Mouse (Mus musculus) urinary bladder, postnatal 25 days (tissue): ENCODE data around the gene Rreb1.

Experiments
- DNase-seq: peaks from one replicate; pipeline ENCODE4 v3.0.0; 2022; ENCODE audit warnings: low spot score

The Rreb1 gene

DNA sequence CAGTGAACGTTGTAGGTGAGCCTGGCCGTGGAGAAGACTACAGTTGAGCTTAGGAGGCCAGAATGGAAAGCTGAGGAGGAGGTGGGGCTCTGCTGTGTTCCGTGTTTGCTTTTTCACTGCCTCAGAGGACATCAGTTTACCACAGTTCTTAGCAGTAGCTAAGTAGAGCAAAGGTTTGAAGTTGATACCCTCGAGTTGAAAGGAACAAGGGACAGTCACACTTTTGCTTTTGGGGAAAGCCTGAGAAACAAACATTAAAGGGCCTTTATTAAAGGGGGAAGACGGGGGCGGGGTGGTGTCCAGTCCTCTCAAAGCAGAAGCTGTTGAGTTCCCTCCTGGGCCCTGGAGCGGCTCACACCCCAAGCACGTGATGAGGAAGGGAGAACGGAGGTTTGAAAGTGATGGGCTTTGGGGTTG lies 1.1 kb downstream of the Rreb1 start:
- DNase-seq: no peak

DNA sequence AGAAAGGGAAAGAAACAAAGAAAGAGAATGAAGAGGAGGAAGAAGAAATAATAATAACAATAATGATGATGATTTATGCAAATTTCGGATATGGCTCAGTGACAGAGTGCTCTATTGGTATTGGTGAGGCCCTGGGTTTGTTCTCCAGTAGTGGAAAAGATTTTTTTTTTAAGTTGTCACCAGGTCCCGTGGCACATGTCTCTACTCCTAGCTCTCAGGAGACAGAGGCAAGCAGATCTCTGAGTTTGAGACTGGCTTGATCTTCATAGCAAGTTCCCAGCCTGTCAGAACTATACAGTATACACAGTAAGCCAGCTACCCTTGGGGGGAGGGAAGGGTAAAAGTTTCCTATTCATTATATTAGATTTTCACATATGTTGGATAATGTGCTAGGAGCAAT lies 3.4 kb downstream of the Rreb1 start:
- DNase-seq: no peak

DNA sequence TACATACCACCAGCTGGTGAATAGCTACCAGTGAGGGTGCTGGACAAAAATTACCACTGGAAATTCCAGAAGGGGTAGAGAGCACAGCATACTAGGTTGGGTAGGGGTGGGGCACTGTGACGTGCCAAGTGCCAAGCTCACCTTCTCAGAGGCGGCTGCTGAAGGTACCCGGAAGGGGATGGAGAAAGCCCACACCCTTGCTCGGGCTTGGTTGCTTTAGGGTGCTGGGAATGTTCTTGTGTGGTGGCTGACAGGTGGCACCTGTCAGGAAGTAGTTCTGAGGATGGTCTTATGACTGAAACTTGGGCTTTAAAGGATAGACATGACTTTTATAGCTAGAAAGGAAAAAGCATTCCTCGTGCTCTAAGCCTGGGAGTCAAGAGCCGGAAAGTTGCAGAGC lies 3.9 kb downstream of the Rreb1 start:
- no peak for DNase-seq

- DNase-seq: no peak
Measured at GRCm38 (mm10) chr13:37783676-37784075, 5.5 kb downstream of the Rreb1 start.

GRCm38 (mm10) chr13:37784226-37784625 lies 6.0 kb downstream of the Rreb1 start:
- DNase-seq: no peak

GRCm38 (mm10) chr13:37792739-37793336 lies 14.6 kb downstream of the Rreb1 start:
- DNase-seq: no peak

DNA sequence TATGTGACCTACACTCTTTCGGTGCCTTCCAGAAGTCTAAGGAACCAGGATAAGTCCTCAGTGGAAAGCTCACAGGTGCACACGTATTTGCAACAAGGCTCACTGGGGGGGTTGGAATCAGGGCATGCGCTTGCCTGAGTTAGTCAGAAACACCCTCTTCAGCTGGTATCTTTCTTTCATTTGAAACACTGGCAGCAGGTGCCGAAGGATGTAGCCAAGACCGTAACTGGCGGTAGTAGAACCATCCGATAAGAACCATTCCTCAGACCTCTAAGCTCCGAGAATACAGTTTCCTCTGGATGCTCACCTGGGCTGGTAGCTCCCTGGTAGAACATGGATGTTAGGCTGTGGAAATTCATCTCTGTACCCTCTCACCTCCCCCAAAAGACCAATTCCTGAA lies 20.6 kb downstream of the Rreb1 start:
- no peak for DNase-seq

GRCm38 (mm10) chr13:37799413-37799812 lies 21.2 kb downstream of the Rreb1 start:
- DNase-seq: no peak

DNA sequence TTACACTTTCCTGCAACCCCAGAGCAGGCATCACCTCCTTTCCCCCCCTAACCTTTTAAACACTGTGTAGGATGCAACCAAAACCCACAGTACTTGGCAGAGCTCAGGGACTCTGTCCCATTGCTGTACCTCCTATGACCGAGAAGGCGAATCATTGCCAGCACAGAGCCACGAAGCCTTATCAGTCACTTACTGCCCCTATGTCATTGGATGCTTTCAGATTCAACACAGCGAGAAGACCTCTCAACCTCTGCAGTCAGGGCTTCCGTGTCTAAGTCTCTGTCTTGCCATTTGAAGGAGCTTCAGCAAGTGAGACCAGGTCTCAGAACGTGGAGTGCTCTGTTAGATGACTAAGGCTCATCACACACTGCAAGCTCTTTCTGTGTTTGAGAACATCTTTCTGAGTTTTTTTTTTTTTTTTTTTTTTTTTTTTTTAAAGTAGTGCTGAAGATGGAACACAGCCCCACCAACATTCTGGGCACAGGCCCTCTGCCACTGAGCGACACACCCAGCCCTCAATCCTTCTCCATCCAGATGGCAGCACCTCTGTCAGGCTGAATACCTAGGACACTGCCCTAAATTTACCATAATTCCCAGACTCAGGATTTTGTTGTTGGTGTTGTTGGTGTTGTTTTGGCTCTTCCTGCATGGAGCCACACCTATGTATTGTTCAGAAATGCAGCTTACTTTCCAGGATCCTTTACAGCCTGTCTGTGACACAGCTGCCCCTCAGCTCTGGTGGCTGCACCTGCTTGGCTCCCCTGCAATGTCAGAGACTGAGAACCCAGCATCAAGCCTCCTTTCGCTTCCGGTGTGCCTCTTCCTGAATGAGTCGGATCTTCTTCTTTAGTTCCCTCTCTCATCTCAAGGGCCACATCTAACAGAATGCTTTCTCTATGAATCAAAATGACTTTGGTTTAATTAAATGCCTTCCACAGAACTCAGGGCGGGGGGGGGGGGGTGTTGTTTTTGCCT lies 23.2 kb downstream of the Rreb1 start:
- DNase-seq: no peak

GRCm38 (mm10) chr13:37802246-37803003 lies 24.2 kb downstream of the Rreb1 start:
- no peak for DNase-seq

- no peak for DNase-seq
Measured at GRCm38 (mm10) chr13:37803244-37803643, 25.0 kb downstream of the Rreb1 start.

- no peak for DNase-seq
Measured at GRCm38 (mm10) chr13:37804023-37804422, 25.8 kb downstream of the Rreb1 start.

GRCm38 (mm10) chr13:37815001-37815400 lies 36.8 kb downstream of the Rreb1 start:
- DNase-seq: no peak

- DNase-seq: no peak
Measured at GRCm38 (mm10) chr13:37816736-37817135, 38.5 kb downstream of the Rreb1 start.

DNA sequence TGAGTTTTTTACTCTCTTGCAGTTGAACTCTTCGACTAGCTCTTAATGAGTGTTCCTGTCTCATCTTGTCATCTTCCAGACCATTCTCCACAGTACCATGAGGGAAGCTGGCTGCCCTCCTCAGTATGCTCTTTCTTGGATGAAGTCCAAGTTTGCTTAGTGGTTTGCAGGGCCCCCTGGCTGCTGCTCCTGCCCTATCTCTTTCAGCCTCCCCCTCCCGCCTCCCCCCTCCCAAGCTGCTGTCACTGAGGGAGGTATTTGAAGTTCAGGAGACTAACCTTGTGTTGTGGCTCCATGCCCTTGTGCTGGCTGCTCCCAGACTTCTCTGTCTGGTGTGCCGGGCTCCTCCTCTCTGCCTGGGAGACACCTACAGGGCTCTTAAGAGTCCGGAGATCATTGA lies 43.2 kb downstream of the Rreb1 start:
- no peak for DNase-seq

GRCm38 (mm10) chr13:37824331-37824920 lies 46.2 kb downstream of the Rreb1 start:
- DNase-seq: no peak

DNA sequence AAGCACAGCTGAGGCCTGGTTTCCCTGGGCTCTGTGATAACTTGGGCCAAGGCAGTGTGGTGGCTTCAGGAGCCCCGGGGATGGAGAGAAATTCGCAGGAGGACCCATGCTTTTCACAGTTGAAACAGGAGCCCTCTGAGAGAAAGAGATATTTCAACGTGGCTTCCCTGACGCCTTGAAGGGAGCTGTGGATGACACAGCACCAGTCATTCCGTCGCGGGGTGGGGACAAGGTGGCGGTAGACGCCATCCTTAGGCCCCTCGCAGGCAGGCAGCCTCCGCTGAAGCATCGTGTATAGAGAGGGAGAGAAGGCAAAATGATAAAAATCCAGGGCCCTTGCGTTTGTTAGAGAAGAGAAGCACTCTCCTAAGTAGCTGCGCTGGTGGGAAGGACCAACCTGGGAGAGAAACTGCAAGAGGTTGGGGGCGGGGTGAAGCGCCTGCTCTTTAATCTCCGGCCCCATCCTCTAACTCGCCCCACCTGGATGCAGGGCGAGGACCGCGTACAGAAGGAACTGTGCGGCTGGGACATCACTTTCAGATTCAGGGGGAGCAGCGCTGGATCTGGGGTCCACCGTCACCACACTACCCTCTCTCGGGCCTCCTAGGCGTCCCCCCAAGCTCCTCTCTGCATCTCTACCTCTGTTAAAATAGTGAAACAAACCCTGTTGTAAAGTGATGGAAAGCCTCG lies 46.9 kb downstream of the Rreb1 start:
- no peak for DNase-seq

DNA sequence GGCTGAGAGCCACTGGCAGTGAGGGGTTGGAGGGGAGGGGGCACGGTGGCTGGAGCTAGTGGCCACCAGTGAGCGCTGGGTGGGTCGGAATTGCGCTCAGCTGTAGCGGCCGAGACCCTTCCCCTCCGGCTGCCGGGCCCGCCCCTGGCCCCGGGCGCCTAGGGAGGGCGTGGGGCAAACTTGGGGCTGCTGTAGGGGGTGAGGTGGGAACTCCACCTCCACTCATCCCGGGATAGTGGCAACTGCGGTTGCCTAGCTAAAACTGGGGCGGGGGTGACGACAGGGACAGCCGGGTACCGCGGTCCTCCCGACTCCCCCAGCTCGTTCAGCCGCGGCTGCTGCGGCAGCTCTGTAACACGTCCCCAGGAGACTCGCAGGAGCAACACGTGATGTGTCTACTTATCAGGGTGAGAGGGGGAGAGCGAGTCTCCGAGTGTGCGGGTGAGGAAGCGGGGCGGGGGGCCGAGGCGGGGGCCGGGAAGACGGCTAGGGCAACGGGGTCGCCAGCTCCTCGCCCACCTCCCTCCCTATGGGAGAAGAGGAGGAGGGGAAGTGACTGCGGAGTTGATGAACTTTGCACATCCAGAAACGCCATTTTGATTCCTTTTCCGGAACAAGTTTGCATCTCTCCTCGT lies 47.6 kb downstream of the Rreb1 start:
- peak; percentile 44 for DNase-seq

GRCm38 (mm10) chr13:37826281-37826993 lies 48.2 kb downstream of the Rreb1 start:
- peak; percentile 60 for DNase-seq

DNA sequence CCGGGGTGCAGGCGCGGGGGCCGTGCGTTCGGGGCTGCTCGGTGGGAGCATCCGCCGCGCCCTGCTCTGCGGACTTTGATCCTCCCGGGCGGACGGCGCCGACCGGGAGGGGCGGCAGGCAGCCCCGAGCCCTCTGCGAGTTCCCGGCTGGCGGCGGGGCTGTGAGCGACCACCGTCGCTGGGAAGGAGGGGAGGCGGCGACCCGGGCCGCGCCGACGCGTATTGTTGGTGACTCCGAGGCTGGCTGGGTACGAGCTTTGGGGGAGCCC lies 48.7 kb downstream of the Rreb1 start:
- DNase-seq: no peak
